Mouse (Mus musculus): ENCODE measurements around the gene Lpcat4.

GRCm38 (mm10) chr2:112245307-112245706 is 6.0 kb downstream of the Lpcat4 start:
- TF ChIP-seq CTCF (IDR thresholded peaks at IDR 0.05; ENCODE audit: borderline replicate concordance, control insufficient read depth, extremely low read depth, insufficient read depth, low read length, poor library complexity) (no peak), POLR2A (IDR thresholded peaks at IDR 0.05; ENCODE audit: control insufficient read depth, extremely low read depth, insufficient read depth, low read length, poor library complexity) (no peak)
